Mouse (Mus musculus) limb, embryonic 12.5 days (tissue): ENCODE results near the gene Prox1. TPM values are rescaled to one million over a fixed set of nuclear protein-coding genes. Genes with fewer than 3 reads are reported as not detected.

ENCODE experiments used
- ATAC-seq: fragments of 200-750 bp; cut with Nextera tagmentation; 2 replicates; pipeline ENCODE4 v1.8.0; 2017; ENCODE audit warnings: low read depth, moderate TSS enrichment; ENCODE audit not compliant: insufficient number of reproducible peaks, insufficient read depth, low FRiP score, low TSS enrichment
- H3K27ac ChIP-seq: fragments of 300-500 bp; sonication (generic); 2 replicates; pipeline ENCODE4 v1.5.1; 2016; ENCODE audit warnings: mild to moderate bottlenecking, moderate library complexity
- H3K27me3 ChIP-seq: fragments of 300-500 bp; sonication (generic); 2 replicates; pipeline ENCODE4 v1.6.1; 2016; ENCODE audit warnings: mild to moderate bottlenecking, moderate library complexity
- H3K36me3 ChIP-seq: fragments of 300-500 bp; sonication (generic); 2 replicates; pipeline ENCODE4 v1.6.1; 2016; ENCODE audit warnings: mild to moderate bottlenecking, moderate library complexity
- H3K4me1 ChIP-seq: fragments of 300-500 bp; sonication (generic); replicated peaks from 2 replicates; pipeline ENCODE4 v1.6.1; 2016
- H3K4me2 ChIP-seq: fragments of 300-500 bp; sonication (generic); 2 replicates; pipeline ENCODE4 v1.6.1; 2016; ENCODE audit warnings: mild to moderate bottlenecking, moderate library complexity
- H3K4me3 ChIP-seq: fragments of 300-500 bp; sonication (generic); replicated peaks from 2 replicates; pipeline ENCODE4 v1.5.1; 2016; ENCODE audit warnings: mild to moderate bottlenecking
- H3K9ac ChIP-seq: fragments of 300-500 bp; sonication (generic); replicated peaks from 2 replicates; pipeline ENCODE4 v1.6.1; 2016; ENCODE audit warnings: mild to moderate bottlenecking, moderate library complexity
- H3K9me3 ChIP-seq: fragments of 300-500 bp; sonication (generic); 2 replicates; pipeline ENCODE4 v1.6.1; 2016; ENCODE audit warnings: mild to moderate bottlenecking, moderate library complexity
- WGBS: fragments of 180-500 bp; shearing (Covaris S2); methylation state at CpG from one replicate; pipeline ENCODE4 v1.1.7; 2016; 5-methylcytosine and 5-hydroxymethylcytosine counted together
- polyA plus RNA-seq: library from polyadenylated mRNA; unstranded; fragments of >200 nt; fragmentation: Nextera tagmentation; extraction: Ambion mirVana; gene quantifications from 2 replicates; pipeline ENCODE4 v1.2.1, GENCODE M21; 2016

Prox1 gene
- polyA plus RNA-seq = 2.7 and 4.7 TPM in 2 replicates

DNA sequence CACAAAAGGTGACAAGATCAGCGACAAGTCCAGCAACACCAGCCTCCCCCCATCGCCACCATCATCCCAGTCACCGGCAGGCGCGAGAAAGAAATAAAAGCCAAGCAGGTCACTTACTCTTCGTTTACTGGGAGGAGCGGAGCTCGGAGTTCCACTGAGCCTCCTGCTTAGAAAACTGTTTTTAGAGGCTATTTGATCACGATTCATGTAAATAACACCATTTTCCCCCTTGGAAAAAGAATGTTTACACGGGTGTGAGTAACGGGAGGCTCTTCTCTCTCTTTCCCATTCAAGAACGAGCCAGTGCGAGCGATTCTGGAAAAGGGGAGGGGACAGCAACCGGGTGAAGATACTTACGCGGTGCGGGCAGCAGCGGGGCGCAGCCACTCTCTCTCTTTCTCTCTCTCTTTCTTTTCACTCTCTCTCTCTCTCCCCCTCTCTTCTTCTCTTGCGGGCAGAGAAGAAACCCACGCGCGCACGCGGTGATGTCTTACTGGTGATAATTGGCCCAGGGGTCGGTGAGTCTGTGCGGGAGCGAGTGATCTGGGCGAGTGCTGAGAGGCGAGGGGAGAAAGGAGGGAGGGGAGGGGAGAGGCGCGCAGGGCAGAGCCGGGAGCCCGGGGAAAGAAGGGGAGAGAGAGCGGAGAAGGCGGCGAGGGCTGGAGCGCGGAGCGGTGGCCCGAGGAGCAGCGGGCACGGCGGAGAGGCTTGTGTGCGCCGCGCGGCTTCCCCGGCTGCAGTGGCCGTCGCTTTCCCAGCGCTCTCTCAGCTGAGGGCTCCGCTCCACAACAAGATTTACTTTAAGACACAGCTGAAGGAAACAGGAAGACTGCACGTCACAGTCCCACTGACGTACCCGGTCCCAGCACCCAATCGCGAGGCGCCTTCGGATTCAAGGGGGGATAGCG is at the start of gene Prox1:
Gene Prox1, minus strand, starts transcription at position 804 of the 908 bp plus-strand sequence.
- Histone ChIP-seq H3K36me3 (no peaks in the 10 kb centered on the region), H3K4me2 (peak within 1 kb of the TSS; percentile 96), H3K4me1 (peaks cover 62% of the 10 kb centered on the region), H3K9ac (peak within 1 kb of the TSS; percentile 65), H3K9me3 (no peaks in the 10 kb centered on the region), H3K4me3 (peak within 1 kb of the TSS; percentile 57), H3K27ac (no peak within 1 kb of the TSS; the same call in 1 of the 2 replicates), H3K27me3 (peaks cover 84% of the 10 kb centered on the region)
- peak; percentile 66 for ATAC-seq
- under 1% methylated on average over 62 of the region's 62 CpGs for WGBS

GRCm38 (mm10) chr1:190216621-190217020 is 46.1 kb upstream of the Prox1 start:
- no peak overlapping the region for H3K27ac ChIP-seq
- H3K9ac ChIP-seq = no peak overlapping the region
- H3K27me3 ChIP-seq = no peaks in the 10 kb centered on the region
- no peaks in the 10 kb centered on the region for H3K4me1 ChIP-seq
- H3K36me3 ChIP-seq = no peaks in the 10 kb centered on the region
- ATAC-seq = no peak
- no peak overlapping the region for H3K4me3 ChIP-seq
- WGBS = 80% methylated on average over 15 of the region's 15 CpGs
- no peak overlapping the region for H3K4me2 ChIP-seq
- no peaks in the 10 kb centered on the region for H3K9me3 ChIP-seq

DNA sequence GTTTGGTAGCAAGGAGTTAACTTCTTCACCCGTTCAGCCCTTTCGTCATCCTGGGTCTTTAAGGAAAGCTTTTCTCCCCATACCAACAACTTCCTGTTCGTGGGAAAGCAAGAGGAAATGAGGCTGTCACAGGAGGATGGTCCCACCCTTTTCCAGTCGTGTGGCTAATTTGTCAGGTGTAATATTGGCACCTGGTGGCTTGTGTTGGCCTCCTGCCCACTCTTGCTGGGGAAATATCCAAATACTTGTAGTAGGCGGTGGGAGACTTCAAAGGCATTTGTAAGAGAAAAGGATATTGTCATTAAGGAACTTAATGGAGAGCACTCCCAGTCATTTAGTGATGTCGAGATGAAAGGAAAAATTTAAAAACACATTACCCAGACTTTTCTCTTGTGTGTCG is 44.1 kb upstream of the Prox1 start:
- H3K9ac ChIP-seq = no peak overlapping the region
- H3K9me3 ChIP-seq = no peaks in the 10 kb centered on the region
- H3K4me3 ChIP-seq = no peak overlapping the region
- ATAC-seq = no peak
- H3K36me3 ChIP-seq = no peaks in the 10 kb centered on the region
- 55% methylated on average over 7 of the region's 7 CpGs for WGBS
- H3K4me2 ChIP-seq = no peak overlapping the region
- no peaks in the 10 kb centered on the region for H3K27me3 ChIP-seq
- no peaks in the 10 kb centered on the region for H3K4me1 ChIP-seq
- no peak overlapping the region for H3K27ac ChIP-seq

- H3K9me3 ChIP-seq = no peaks in the 10 kb centered on the region
- no peaks in the 10 kb centered on the region for H3K36me3 ChIP-seq
- no peak for ATAC-seq
- no peak overlapping the region for H3K4me2 ChIP-seq
- H3K4me3 ChIP-seq = no peak overlapping the region
- no peaks in the 10 kb centered on the region for H3K4me1 ChIP-seq
- H3K27me3 ChIP-seq = no peaks in the 10 kb centered on the region
- H3K27ac ChIP-seq = no peak overlapping the region
- WGBS = 82% methylated on average over 6 of the region's 6 CpGs
- no peak overlapping the region for H3K9ac ChIP-seq
Measured at GRCm38 (mm10) chr1:190213175-190213574, 42.7 kb upstream of the Prox1 start.

DNA sequence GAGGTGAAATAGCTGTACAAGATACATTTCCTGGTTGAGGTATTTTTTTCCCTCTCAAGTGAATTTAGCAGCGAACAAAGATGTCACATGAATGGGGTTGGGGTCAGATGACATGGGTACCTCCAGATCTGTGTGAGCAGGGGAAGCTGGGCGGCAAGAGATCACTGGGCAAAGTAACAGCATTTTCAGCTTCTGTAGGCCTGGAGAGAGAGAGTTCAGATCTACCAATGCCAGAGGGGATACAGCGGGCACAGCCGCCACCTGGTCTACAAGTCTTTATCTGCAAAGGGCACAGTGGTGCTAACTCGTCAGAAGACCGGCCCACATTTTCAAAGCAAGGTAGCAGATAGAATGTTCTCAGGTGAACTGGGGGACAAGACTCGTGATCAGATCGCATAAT is 36.7 kb upstream of the Prox1 start:
- no peaks in the 10 kb centered on the region for H3K9me3 ChIP-seq
- no peak for ATAC-seq
- H3K27ac ChIP-seq = no peak overlapping the region
- H3K4me1 ChIP-seq = no peaks in the 10 kb centered on the region
- H3K4me2 ChIP-seq = no peak overlapping the region
- H3K4me3 ChIP-seq = no peak overlapping the region
- no peak overlapping the region for H3K9ac ChIP-seq
- no peaks in the 10 kb centered on the region for H3K36me3 ChIP-seq
- no peaks in the 10 kb centered on the region for H3K27me3 ChIP-seq
- 91% methylated on average over 8 of the region's 8 CpGs for WGBS

GRCm38 (mm10) chr1:190205691-190206090 is 35.2 kb upstream of the Prox1 start:
- Histone ChIP-seq H3K36me3 (no peaks in the 10 kb centered on the region), H3K4me3 (no peak overlapping the region), H3K9me3 (no peaks in the 10 kb centered on the region), H3K4me2 (no peak overlapping the region), H3K27me3 (no peaks in the 10 kb centered on the region), H3K4me1 (no peaks in the 10 kb centered on the region), H3K9ac (no peak overlapping the region), H3K27ac (no peak overlapping the region)
- no peak for ATAC-seq
- 89% methylated on average over 2 of the region's 2 CpGs for WGBS

DNA sequence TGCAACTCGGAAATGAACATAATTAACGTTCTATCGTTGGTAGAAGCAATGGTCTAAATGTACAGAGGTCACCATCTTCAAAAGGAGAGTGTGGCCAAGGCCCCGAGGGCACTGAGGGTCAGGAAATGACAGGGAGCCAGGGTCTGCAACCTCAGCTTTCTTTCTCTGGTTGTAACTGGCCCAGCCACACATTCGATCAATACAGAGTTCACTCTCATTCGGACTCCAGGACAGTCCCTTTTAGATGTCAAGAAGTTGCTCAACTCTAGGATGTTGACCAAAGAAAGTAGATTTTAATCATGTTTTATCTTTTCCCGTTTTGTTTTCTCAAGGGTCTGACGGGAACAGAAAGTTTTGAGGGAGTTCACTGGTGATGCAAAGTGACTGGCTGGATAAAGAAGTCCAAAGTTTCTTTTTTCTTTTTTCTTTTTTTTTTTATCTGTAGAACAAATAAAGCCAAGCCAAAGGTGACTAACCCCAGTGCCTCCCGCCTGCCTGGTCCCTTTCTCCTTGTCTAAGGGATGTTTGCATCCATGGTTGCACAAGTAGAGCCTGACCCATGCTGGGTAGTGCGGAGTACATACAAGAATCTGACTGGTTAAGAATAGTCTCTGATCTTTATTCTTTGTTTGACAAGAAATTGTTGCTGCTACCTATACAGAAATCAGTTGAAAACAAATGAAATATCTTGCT is 34.0 kb upstream of the Prox1 start:
- ATAC-seq = no peak
- H3K4me3 ChIP-seq = no peak overlapping the region
- H3K27ac ChIP-seq = no peak overlapping the region
- no peak overlapping the region for H3K9ac ChIP-seq
- H3K4me1 ChIP-seq = no peaks in the 10 kb centered on the region
- no peak overlapping the region for H3K4me2 ChIP-seq
- H3K9me3 ChIP-seq = no peaks in the 10 kb centered on the region
- no peaks in the 10 kb centered on the region for H3K27me3 ChIP-seq
- 68% methylated on average over 10 of the region's 10 CpGs for WGBS
- no peaks in the 10 kb centered on the region for H3K36me3 ChIP-seq

DNA sequence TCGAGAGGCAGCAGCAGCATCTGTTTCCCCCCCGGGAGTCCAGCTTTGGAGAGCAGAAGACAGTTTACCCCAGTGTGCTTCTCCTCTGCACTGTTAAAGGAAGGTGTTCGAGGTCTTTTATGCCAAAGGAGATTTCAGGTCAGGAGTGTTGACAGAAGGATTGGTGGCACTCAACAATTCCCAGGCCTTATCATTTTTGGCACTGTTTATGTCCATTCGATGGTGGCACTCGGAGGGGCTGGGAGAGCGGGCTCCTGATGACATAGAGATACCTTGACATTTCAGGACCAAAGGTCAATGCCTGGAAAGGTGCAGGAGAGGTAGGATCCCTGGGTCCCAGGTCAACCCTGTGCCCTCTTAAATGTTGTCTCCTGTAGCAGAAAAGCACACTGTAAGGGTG is 31.2 kb upstream of the Prox1 start:
- no peaks in the 10 kb centered on the region for H3K36me3 ChIP-seq
- no peak for ATAC-seq
- H3K9me3 ChIP-seq = no peaks in the 10 kb centered on the region
- no peak overlapping the region for H3K4me2 ChIP-seq
- H3K9ac ChIP-seq = no peak overlapping the region
- no peak overlapping the region for H3K27ac ChIP-seq
- H3K4me3 ChIP-seq = no peak overlapping the region
- WGBS = 86% methylated on average over 6 of the region's 6 CpGs
- H3K27me3 ChIP-seq = no peaks in the 10 kb centered on the region
- H3K4me1 ChIP-seq = no peaks in the 10 kb centered on the region

GRCm38 (mm10) chr1:190200996-190201395 is 30.5 kb upstream of the Prox1 start:
- Histone ChIP-seq H3K4me3 (no peak overlapping the region), H3K36me3 (no peaks in the 10 kb centered on the region), H3K9me3 (no peaks in the 10 kb centered on the region), H3K9ac (no peak overlapping the region), H3K27ac (no peak overlapping the region), H3K4me2 (no peak overlapping the region), H3K27me3 (no peaks in the 10 kb centered on the region), H3K4me1 (no peaks in the 10 kb centered on the region)
- 89% methylated on average over 4 of the region's 4 CpGs for WGBS
- ATAC-seq = no peak

DNA sequence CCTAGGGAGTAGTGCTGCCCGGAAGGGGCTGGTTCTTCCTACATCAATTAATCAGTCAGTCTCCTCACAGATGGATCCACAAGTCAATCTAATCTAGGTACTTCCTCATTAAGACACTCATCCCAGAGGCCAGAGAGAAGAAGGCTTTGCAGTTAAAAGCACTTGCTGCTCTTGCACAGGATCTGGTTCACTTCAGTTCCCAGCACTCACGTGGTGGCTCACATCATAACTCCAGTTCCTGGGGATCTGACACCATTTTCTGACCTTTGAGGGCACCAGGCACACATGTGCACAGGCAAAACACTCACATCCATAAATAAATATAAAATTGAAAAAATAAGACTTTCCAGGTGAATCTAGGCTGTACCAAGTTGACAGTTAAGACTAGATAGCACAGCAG is 27.7 kb upstream of the Prox1 start:
- Histone ChIP-seq H3K4me1 (no peaks in the 10 kb centered on the region), H3K9me3 (no peaks in the 10 kb centered on the region), H3K9ac (no peak overlapping the region), H3K4me2 (no peak overlapping the region), H3K36me3 (no peaks in the 10 kb centered on the region), H3K27ac (no peak overlapping the region), H3K4me3 (no peak overlapping the region), H3K27me3 (no peaks in the 10 kb centered on the region)
- 75% methylated on average over 2 of the region's 2 CpGs for WGBS
- ATAC-seq = no peak

DNA sequence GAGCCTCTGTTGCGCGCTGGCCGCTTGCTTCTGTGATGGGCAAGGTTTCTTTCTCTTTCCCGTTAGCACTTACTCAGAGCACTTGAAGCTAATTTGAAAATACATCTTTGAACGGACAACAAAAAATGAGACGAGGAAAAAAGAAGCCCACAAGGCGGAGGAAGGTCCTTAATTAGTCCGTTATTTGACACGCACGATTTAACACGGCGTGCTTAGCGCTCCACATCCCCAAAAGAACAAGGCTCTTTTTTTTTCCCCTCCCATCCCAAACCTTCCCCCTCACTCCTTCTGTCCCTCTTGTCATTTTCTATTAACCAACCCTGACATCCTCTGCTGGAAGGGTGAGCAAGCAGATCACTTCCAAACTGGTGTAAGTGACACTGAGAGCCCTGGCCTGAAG is 21.5 kb upstream of the Prox1 start:
- 74% methylated on average over 13 of the region's 13 CpGs for WGBS
- Histone ChIP-seq H3K4me1 (peaks cover 3% of the 10 kb centered on the region; the same call in 1 of the 2 replicates), H3K4me3 (no peak overlapping the region), H3K9me3 (no peaks in the 10 kb centered on the region), H3K27ac (no peak overlapping the region), H3K9ac (no peak overlapping the region), H3K27me3 (peaks cover 14% of the 10 kb centered on the region), H3K4me2 (no peak overlapping the region), H3K36me3 (no peaks in the 10 kb centered on the region)
- ATAC-seq = no peak
